Mouse (Mus musculus) lung, postnatal 0 days (tissue): Measurements from ENCODE around the gene Bok.

ENCODE experiments used
- CTCF ChIP-seq: IDR thresholded peaks from 2 replicates; pipeline ENCODE4 v1.5.1; 2016; ENCODE audit warnings: antibody characterized with exemption, mild to moderate bottlenecking
- EP300 ChIP-seq: IDR thresholded peaks from 2 replicates; pipeline ENCODE4 v1.6.1; 2016; ENCODE audit warnings: antibody characterized with exemption, mild to moderate bottlenecking, control low read depth

- TF ChIP-seq CTCF: no peak
- TF ChIP-seq EP300: peak; percentile 55
These were observed 5.4 kb upstream of the Bok start for GRCm38 (mm10) chr1:93679889-93680568.
